Mouse (Mus musculus) limb, embryonic 13.5 days (tissue): ENCODE results near the gene Gm11037. TPM values are rescaled to one million over a fixed set of nuclear protein-coding genes. Genes with fewer than 3 reads are reported as not detected.
"Not testable (repeated sequence)": the region's sequence is repeated elsewhere in the genome, so short reads cannot be mapped to it uniquely, and the experiment has no call there.

Experiments
- ATAC-seq: fragments of 200-750 bp; cut with Nextera tagmentation; 2 replicates; pipeline ENCODE4 v1.8.0; 2017; ENCODE audit warnings: low read depth, moderate number of reproducible peaks, moderate TSS enrichment; ENCODE audit not compliant: low FRiP score
- H3K27ac ChIP-seq: fragments of 300-500 bp; sonication (generic); 2 replicates; pipeline ENCODE4 v1.5.1; 2015; ENCODE audit warnings: inconsistent platforms, mild to moderate bottlenecking, moderate library complexity
- H3K27me3 ChIP-seq: fragments of 300-500 bp; sonication (generic); 2 replicates; pipeline ENCODE4 v1.6.1; 2015; ENCODE audit warnings: mild to moderate bottlenecking, inconsistent platforms
- H3K36me3 ChIP-seq: fragments of 300-500 bp; sonication (generic); 2 replicates; pipeline ENCODE4 v1.6.1; 2015; ENCODE audit warnings: inconsistent platforms, mild to moderate bottlenecking, moderate library complexity
- H3K4me1 ChIP-seq: fragments of 300-500 bp; sonication (generic); 2 replicates; pipeline ENCODE4 v1.6.1; 2015; ENCODE audit warnings: inconsistent platforms
- H3K4me2 ChIP-seq: fragments of 300-500 bp; sonication (generic); replicated peaks from 2 replicates; pipeline ENCODE4 v1.6.1; 2015; ENCODE audit warnings: inconsistent platforms, mild to moderate bottlenecking, moderate library complexity
- H3K4me3 ChIP-seq: fragments of 300-500 bp; sonication (generic); 2 replicates; pipeline ENCODE4 v1.5.1; 2015; ENCODE audit warnings: moderate library complexity, mild to moderate bottlenecking, inconsistent platforms
- H3K9ac ChIP-seq: fragments of 300-500 bp; sonication (generic); 2 replicates; pipeline ENCODE4 v1.6.1; 2015; ENCODE audit warnings: mild to moderate bottlenecking, inconsistent platforms
- H3K9me3 ChIP-seq: fragments of 300-500 bp; sonication (generic); 2 replicates; pipeline ENCODE4 v1.6.1; 2016; ENCODE audit warnings: inconsistent platforms
- WGBS: fragments of 180-500 bp; shearing (Covaris S2); methylation state at CpG from one replicate; pipeline ENCODE4 v1.1.7; 2015; 5-methylcytosine and 5-hydroxymethylcytosine counted together
- polyA plus RNA-seq: library from polyadenylated mRNA; unstranded; fragments of >200 nt; fragmentation: Nextera tagmentation; extraction: Ambion mirVana; gene quantifications from 2 replicates; pipeline ENCODE4 v1.2.1, GENCODE M21; 2015

Gene Gm11037
- polyA plus RNA-seq, 1 experiment from 2014 or later = not detected

GRCm38 (mm10) chr2:131105061-131105460, 28.2 kb upstream of the Gm11037 start:
- not testable (repeated sequence) for ATAC-seq, H3K9me3 ChIP-seq, H3K9ac ChIP-seq, H3K4me3 ChIP-seq, H3K36me3 ChIP-seq, H3K27me3 ChIP-seq, H3K4me2 ChIP-seq, H3K4me1 ChIP-seq, H3K27ac ChIP-seq
- WGBS = 63% methylated on average over 4 of the region's 4 CpGs

GRCm38 (mm10) chr2:131105989-131106388, 27.3 kb upstream of the Gm11037 start:
- Histone ChIP-seq H3K4me2 (no peak overlapping the region), H3K9me3 (no peaks in the 10 kb centered on the region), H3K4me3 (no peak overlapping the region), H3K27me3 (no peaks in the 10 kb centered on the region), H3K9ac (no peak overlapping the region), H3K27ac (no peak overlapping the region), H3K36me3 (no peaks in the 10 kb centered on the region), H3K4me1 (no peaks in the 10 kb centered on the region)
- 81% methylated on average over 5 of the region's 5 CpGs for WGBS
- no peak for ATAC-seq

GRCm38 (mm10) chr2:131118968-131119574, 14.2 kb upstream of the Gm11037 start:
- no peaks in the 10 kb centered on the region for H3K27me3 ChIP-seq
- H3K4me2 ChIP-seq = no peak overlapping the region
- H3K4me1 ChIP-seq = no peaks in the 10 kb centered on the region
- H3K4me3 ChIP-seq = no peak overlapping the region
- 81% methylated on average over 2 of the region's 2 CpGs for WGBS
- no peak overlapping the region for H3K9ac ChIP-seq
- no peak for ATAC-seq
- no peak overlapping the region for H3K27ac ChIP-seq
- no peaks in the 10 kb centered on the region for H3K9me3 ChIP-seq
- H3K36me3 ChIP-seq = no peaks in the 10 kb centered on the region

- Histone ChIP-seq H3K4me1 (peaks cover 30% of the 10 kb centered on the region), H3K36me3 (no peaks in the 10 kb centered on the region), H3K4me3 (no peak overlapping the region), H3K27me3 (no peaks in the 10 kb centered on the region), H3K27ac (no peak overlapping the region), H3K9ac (0 out of 2 replicates have a peak overlapping the region, but pooled peaks have one; percentile 31), H3K9me3 (no peaks in the 10 kb centered on the region), H3K4me2 (no peak overlapping the region)
- WGBS = 74% methylated on average over 3 of the region's 3 CpGs
- no peak for ATAC-seq
Measured at GRCm38 (mm10) chr2:131124166-131124565, 9.1 kb upstream of the Gm11037 start.

- no peak overlapping the region for H3K27ac ChIP-seq
- H3K36me3 ChIP-seq = no peaks in the 10 kb centered on the region
- H3K4me2 ChIP-seq = no peak overlapping the region
- ATAC-seq = no peak
- H3K27me3 ChIP-seq = no peaks in the 10 kb centered on the region
- H3K4me3 ChIP-seq = no peak overlapping the region
- H3K9ac ChIP-seq = no peak overlapping the region
- no peaks in the 10 kb centered on the region for H3K9me3 ChIP-seq
- 86% methylated on average over 9 of the region's 9 CpGs for WGBS
- peaks cover 31% of the 10 kb centered on the region for H3K4me1 ChIP-seq
Measured at GRCm38 (mm10) chr2:131125157-131125963, 7.9 kb upstream of the Gm11037 start.

- H3K4me3 ChIP-seq = peak overlapping the region; percentile 81; the same call in 1 of the 2 replicates
- H3K27me3 ChIP-seq = no peaks in the 10 kb centered on the region
- H3K27ac ChIP-seq = peak overlapping the region; percentile 94; the same call in 1 of the 2 replicates
- H3K36me3 ChIP-seq = no peaks in the 10 kb centered on the region
- peak overlapping the region; percentile 81 for H3K4me2 ChIP-seq
- H3K9ac ChIP-seq = peak overlapping the region; percentile 93
- WGBS = 45% methylated on average over 9 of the region's 9 CpGs
- H3K9me3 ChIP-seq = no peaks in the 10 kb centered on the region
- H3K4me1 ChIP-seq = peaks cover 31% of the 10 kb centered on the region
- ATAC-seq = peak; percentile 1; the same call in 1 of the 2 replicates
Measured at GRCm38 (mm10) chr2:131125964-131126815, 7.1 kb upstream of the Gm11037 start.

GRCm38 (mm10) chr2:131127161-131127730, 6.1 kb upstream of the Gm11037 start, which contains the start of gene Hspa12b:
Gene Hspa12b, plus strand, starts transcription at chr2:131127280.
- Histone ChIP-seq H3K4me1 (peaks cover 36% of the 10 kb centered on the region), H3K4me3 (peak within 1 kb of the TSS; percentile 81), H3K4me2 (peak within 1 kb of the TSS; percentile 81), H3K9me3 (no peaks in the 10 kb centered on the region), H3K27ac (peak within 1 kb of the TSS; percentile 94), H3K9ac (peak within 1 kb of the TSS; percentile 93), H3K36me3 (peaks cover 10% of the 10 kb centered on the region), H3K27me3 (no peaks in the 10 kb centered on the region)
- ATAC-seq = peak; percentile 96
- WGBS = under 1% methylated on average over 28 of the region's 28 CpGs

- 0 out of 2 replicates have a peak overlapping the region, but pooled peaks have one; percentile 94 for H3K27ac ChIP-seq
Measured at GRCm38 (mm10) chr2:131128211-131128610, 5.1 kb upstream of the Gm11037 start.

GRCm38 (mm10) chr2:131128636-131129157, 4.6 kb upstream of the Gm11037 start:
- no peak for ATAC-seq
- Histone ChIP-seq H3K4me2 (peak overlapping the region; percentile 81), H3K27me3 (no peaks in the 10 kb centered on the region), H3K36me3 (peaks cover 11% of the 10 kb centered on the region), H3K9ac (peak overlapping the region; percentile 93; the same call in 1 of the 2 replicates), H3K9me3 (no peaks in the 10 kb centered on the region), H3K4me1 (peaks cover 39% of the 10 kb centered on the region), H3K4me3 (peak overlapping the region; percentile 81), H3K27ac (no peak overlapping the region)
- 85% methylated on average over 3 of the region's 3 CpGs for WGBS

More at GRCm38 (mm10) chr2:131128211-131128610, 5.1 kb upstream of the Gm11037 start:
- Histone ChIP-seq H3K36me3 (peaks cover 11% of the 10 kb centered on the region), H3K4me2 (peak overlapping the region; percentile 81), H3K9ac (peak overlapping the region; percentile 93), H3K27me3 (no peaks in the 10 kb centered on the region), H3K4me1 (peaks cover 39% of the 10 kb centered on the region), H3K9me3 (no peaks in the 10 kb centered on the region), H3K4me3 (peak overlapping the region; percentile 81)
- 84% methylated on average over 5 of the region's 5 CpGs for WGBS
- ATAC-seq = no peak

GRCm38 (mm10) chr2:131129836-131130235, 3.5 kb upstream of the Gm11037 start:
- no peak for ATAC-seq
- H3K4me1 ChIP-seq = peaks cover 39% of the 10 kb centered on the region

GRCm38 (mm10) chr2:131130849-131131248, 2.4 kb upstream of the Gm11037 start:
- H3K36me3 ChIP-seq = peaks cover 30% of the 10 kb centered on the region
- no peak overlapping the region for H3K9ac ChIP-seq
- H3K4me3 ChIP-seq = no peak overlapping the region
- no peaks in the 10 kb centered on the region for H3K27me3 ChIP-seq
- ATAC-seq = no peak
- no peak overlapping the region for H3K27ac ChIP-seq
- H3K4me2 ChIP-seq = no peak overlapping the region
- no peaks in the 10 kb centered on the region for H3K9me3 ChIP-seq
- 83% methylated on average over 2 of the region's 2 CpGs for WGBS
- H3K4me1 ChIP-seq = peaks cover 42% of the 10 kb centered on the region

More at GRCm38 (mm10) chr2:131129836-131130235, 3.5 kb upstream of the Gm11037 start:
- H3K4me3 ChIP-seq = no peak overlapping the region
- peaks cover 20% of the 10 kb centered on the region for H3K36me3 ChIP-seq
- H3K9ac ChIP-seq = no peak overlapping the region
- H3K27ac ChIP-seq = no peak overlapping the region
- H3K4me2 ChIP-seq = peak overlapping the region; percentile 81; the same call in 1 of the 2 replicates
- 87% methylated on average over 5 of the region's 5 CpGs for whole genome bisulfite sequencing
- H3K9me3 ChIP-seq = no peaks in the 10 kb centered on the region
- no peaks in the 10 kb centered on the region for H3K27me3 ChIP-seq
